Mouse (Mus musculus) hindbrain, postnatal 0 days (tissue): ENCODE results near the gene Crtc2. TPM values are rescaled to one million over a fixed set of nuclear protein-coding genes. Genes with fewer than 3 reads are reported as not detected.

ENCODE experiments used
- ATAC-seq: fragments of 200-750 bp; cut with Nextera tagmentation; 2 replicates; pipeline ENCODE4 v1.8.0; 2017; ENCODE audit warnings: mild to moderate bottlenecking, moderate TSS enrichment, moderate library complexity
- DNase-seq: peaks from one replicate; pipeline ENCODE4 v3.0.0-alpha.2; 2015; ENCODE audit warnings: low spot score
- H3K27ac ChIP-seq: fragments of 300-500 bp; sonication (generic); 2 replicates; pipeline ENCODE4 v1.5.1; 2014; ENCODE audit warnings: mild to moderate bottlenecking
- H3K27me3 ChIP-seq: fragments of 300-500 bp; sonication (generic); 2 replicates; pipeline ENCODE4 v1.6.1; 2014; ENCODE audit warnings: low read length, mixed read lengths; ENCODE audit not compliant: insufficient read depth
- H3K36me3 ChIP-seq: fragments of 300-500 bp; sonication (generic); 2 replicates; pipeline ENCODE4 v1.6.1; 2014; ENCODE audit warnings: low read length, mixed read lengths; ENCODE audit not compliant: insufficient read depth
- H3K4me1 ChIP-seq: fragments of 300-500 bp; sonication (generic); 2 replicates; pipeline ENCODE4 v1.6.1; 2014; ENCODE audit warnings: antibody characterized with exemption, low read length, mixed read lengths; ENCODE audit not compliant: insufficient read depth
- H3K4me2 ChIP-seq: fragments of 300-500 bp; sonication (generic); 2 replicates; pipeline ENCODE4 v1.6.1; 2014; ENCODE audit warnings: low read depth, mild to moderate bottlenecking, low read length, moderate library complexity, mixed read lengths
- H3K4me3 ChIP-seq: fragments of 300-500 bp; sonication (generic); 2 replicates; pipeline ENCODE4 v1.5.1; 2014; ENCODE audit warnings: low read length
- H3K9ac ChIP-seq: fragments of 300-500 bp; sonication (generic); replicated peaks from 2 replicates; pipeline ENCODE4 v1.6.1; 2014; ENCODE audit warnings: mild to moderate bottlenecking, low read length, moderate library complexity, mixed read lengths
- H3K9me3 ChIP-seq: fragments of 300-500 bp; sonication (generic); 2 replicates; pipeline ENCODE4 v1.6.1; 2016; ENCODE audit warnings: low read length, mixed read lengths
- CTCF ChIP-seq: IDR thresholded peaks from 2 replicates; pipeline ENCODE4 v1.5.1; 2016; ENCODE audit warnings: antibody characterized with exemption, control low read depth, low read depth
- WGBS: fragments of 180-500 bp; shearing (Covaris S2); extraction: QIAGEN DNeasy Blood & Tissue Kit; methylation state at CpG from one replicate; pipeline ENCODE4 v1.1.7; 2014; 5-methylcytosine and 5-hydroxymethylcytosine counted together
- polyA plus RNA-seq: library from polyadenylated mRNA; unstranded; fragments of >200 nt; fragmentation: Nextera tagmentation; extraction: Ambion mirVana; gene quantifications from 2 replicates; pipeline ENCODE4 v1.2.1, GENCODE M21; 2015
- total RNA-seq: library from RNA; depleted of rRNA; stranded (reverse); fragments of >200 nt; gene quantifications from 2 replicates; pipeline ENCODE4 v1.2.3, GENCODE M21; 2014; rRNA removed

The Crtc2 gene
- total RNA-seq (12.7 and 27.0 TPM in 2 replicates), polyA plus RNA-seq (15.4 and 17.0 TPM in 2 replicates)

- peak within 1 kb of the TSS; percentile 97 for H3K4me3 ChIP-seq
- H3K27me3 ChIP-seq: no peaks in the 10 kb centered on the region
- H3K9ac ChIP-seq: peak within 1 kb of the TSS; percentile 90
- peaks cover 12% of the 10 kb centered on the region for H3K36me3 ChIP-seq
- H3K4me2 ChIP-seq: peak within 1 kb of the TSS; percentile 89
- TF ChIP-seq CTCF: no peak
- H3K27ac ChIP-seq: peak within 1 kb of the TSS; percentile 89
- ATAC-seq (peak; percentile 97), DNase-seq (peak; percentile 98)
- H3K4me1 ChIP-seq: peaks cover 5% of the 10 kb centered on the region
- H3K9me3 ChIP-seq: no peaks in the 10 kb centered on the region
- 0% methylated on average over 38 of the region's 40 CpGs for WGBS
Measured at GRCm38 (mm10) chr3:90253653-90254418, at the start of gene Crtc2. Gene Crtc2, plus strand, starts transcription at chr3:90254163.

GRCm38 (mm10) chr3:90204582-90204981 is 49.4 kb upstream of the Crtc2 start:
- Histone ChIP-seq H3K27ac (no peak overlapping the region), H3K4me1 (no peaks in the 10 kb centered on the region), H3K4me3 (no peak overlapping the region), H3K27me3 (no peaks in the 10 kb centered on the region), H3K4me2 (no peak overlapping the region), H3K9ac (no peak overlapping the region), H3K36me3 (0 out of 2 replicates have a peak, but pooled peaks cover 5% of the 10 kb centered on the region), H3K9me3 (no peaks in the 10 kb centered on the region)
- DNase-seq (no peak), ATAC-seq (no peak)
- no peak for TF ChIP-seq CTCF
- WGBS: 99% methylated on average over 2 of the region's 2 CpGs

- no peak for TF ChIP-seq CTCF
- Histone ChIP-seq H3K9me3 (no peaks in the 10 kb centered on the region), H3K4me2 (no peak overlapping the region), H3K4me1 (peaks cover 8% of the 10 kb centered on the region), H3K27ac (no peak overlapping the region), H3K4me3 (no peak overlapping the region), H3K9ac (no peak overlapping the region), H3K36me3 (peaks cover 20% of the 10 kb centered on the region; the same call in 1 of the 2 replicates), H3K27me3 (no peaks in the 10 kb centered on the region)
- ATAC-seq (no peak), DNase-seq (no peak)
- 94% methylated on average over 2 of the region's 2 CpGs for WGBS
Measured at GRCm38 (mm10) chr3:90208662-90209061, 45.3 kb upstream of the Crtc2 start.

GRCm38 (mm10) chr3:90209908-90210566 is 43.9 kb upstream of the Crtc2 start:
- Histone ChIP-seq H3K4me1 (peaks cover 15% of the 10 kb centered on the region), H3K9ac (no peak overlapping the region), H3K4me2 (no peak overlapping the region), H3K27me3 (no peaks in the 10 kb centered on the region), H3K36me3 (peaks cover 20% of the 10 kb centered on the region; the same call in 1 of the 2 replicates), H3K27ac (no peak overlapping the region), H3K9me3 (no peaks in the 10 kb centered on the region), H3K4me3 (no peak overlapping the region)
- no peak for DNase-seq
- WGBS: 93% methylated on average over 5 of the region's 5 CpGs
- no peak for ATAC-seq
- TF ChIP-seq CTCF: no peak

GRCm38 (mm10) chr3:90211475-90212398 is 42.2 kb upstream of the Crtc2 start:
- H3K36me3 ChIP-seq: peaks cover 20% of the 10 kb centered on the region; the same call in 1 of the 2 replicates
- DNase-seq (no peak), ATAC-seq (no peak)
- peaks cover 15% of the 10 kb centered on the region for H3K4me1 ChIP-seq
- H3K27ac ChIP-seq: no peak overlapping the region
- 0 out of 2 replicates have a peak overlapping the region, but pooled peaks have one; percentile 21 for H3K9ac ChIP-seq
- no peak for TF ChIP-seq CTCF
- 85% methylated on average over 13 of the region's 13 CpGs for WGBS
- no peaks in the 10 kb centered on the region for H3K9me3 ChIP-seq
- peak overlapping the region; percentile 94; the same call in 1 of the 2 replicates for H3K4me3 ChIP-seq
- peak overlapping the region; percentile 93 for H3K4me2 ChIP-seq
- no peaks in the 10 kb centered on the region for H3K27me3 ChIP-seq

- Histone ChIP-seq H3K27ac (peak overlapping the region; percentile 95), H3K9me3 (no peaks in the 10 kb centered on the region), H3K9ac (peak overlapping the region; percentile 92), H3K4me2 (peak overlapping the region; percentile 93), H3K4me3 (peak overlapping the region; percentile 94), H3K36me3 (peaks cover 20% of the 10 kb centered on the region; the same call in 1 of the 2 replicates), H3K27me3 (no peaks in the 10 kb centered on the region), H3K4me1 (peaks cover 15% of the 10 kb centered on the region)
- DNase-seq (no peak), ATAC-seq (no peak)
- TF ChIP-seq CTCF: no peak
- WGBS: 17% methylated on average over 5 of the region's 5 CpGs
Measured at GRCm38 (mm10) chr3:90212723-90213122, 41.2 kb upstream of the Crtc2 start.
